Mouse (Mus musculus) testis, postnatal 14 days (tissue): ENCODE data around the gene Fam129a.

Experiments used
- DNase-seq: peaks from one replicate; pipeline ENCODE4 v3.0.0; 2021; ENCODE audit warnings: low spot score

The Fam129a gene

GRCm38 (mm10) chr1:151699363-151699762, 128.4 kb downstream of the Fam129a start:
- DNase-seq: peak; percentile 45

- DNase-seq: no peak
Measured at GRCm38 (mm10) chr1:151702816-151703215, 131.8 kb downstream of the Fam129a start.

- peak; percentile 71 for DNase-seq
Measured at GRCm38 (mm10) chr1:151705723-151706396, 134.9 kb downstream of the Fam129a start.

- no peak for DNase-seq
Measured at GRCm38 (mm10) chr1:151706397-151706752, 135.4 kb downstream of the Fam129a start.

- no peak for DNase-seq
Measured at GRCm38 (mm10) chr1:151708966-151709733, 138.2 kb downstream of the Fam129a start.

GRCm38 (mm10) chr1:151709734-151710022, 138.7 kb downstream of the Fam129a start:
- DNase-seq: no peak

GRCm38 (mm10) chr1:151710424-151711055, 139.6 kb downstream of the Fam129a start:
- no peak for DNase-seq

GRCm38 (mm10) chr1:151711062-151711461, 140.1 kb downstream of the Fam129a start:
- DNase-seq: no peak

GRCm38 (mm10) chr1:151712664-151713063, 141.7 kb downstream of the Fam129a start:
- no peak for DNase-seq

- DNase-seq: no peak
Measured at GRCm38 (mm10) chr1:151713622-151714021, 142.6 kb downstream of the Fam129a start.

GRCm38 (mm10) chr1:151716024-151716710, 145.2 kb downstream of the Fam129a start:
- DNase-seq: no peak

GRCm38 (mm10) chr1:151717624-151718023, 146.6 kb downstream of the Fam129a start:
- no peak for DNase-seq

- DNase-seq: no peak
Measured at GRCm38 (mm10) chr1:151718575-151718974, 147.6 kb downstream of the Fam129a start.

- DNase-seq: peak; percentile 45
Measured at GRCm38 (mm10) chr1:151719911-151720310, 148.9 kb downstream of the Fam129a start.

GRCm38 (mm10) chr1:151720566-151720965, 149.6 kb downstream of the Fam129a start:
- DNase-seq: no peak

- no peak for DNase-seq
Measured at GRCm38 (mm10) chr1:151721357-151721983, 150.5 kb downstream of the Fam129a start.

- DNase-seq: no peak
Measured at GRCm38 (mm10) chr1:151723771-151724170, 152.8 kb downstream of the Fam129a start.

- no peak for DNase-seq
Measured at GRCm38 (mm10) chr1:151725590-151725989, 154.6 kb downstream of the Fam129a start.

- DNase-seq: no peak
Measured at GRCm38 (mm10) chr1:151726358-151726757, 155.4 kb downstream of the Fam129a start.

GRCm38 (mm10) chr1:151728141-151728540, 157.2 kb downstream of the Fam129a start:
- DNase-seq: no peak

- DNase-seq: no peak
Measured at GRCm38 (mm10) chr1:151737146-151737545, 166.2 kb downstream of the Fam129a start.

GRCm38 (mm10) chr1:151741199-151741621, 170.2 kb downstream of the Fam129a start:
- no peak for DNase-seq
